Mouse (Mus musculus) retina, postnatal 1 day (tissue): ENCODE data around the gene Sim1.
A peak's percentile ranks its signal among the peaks of the same experiment; 100 is the strongest.

Experiments used
- DNase-seq: peaks from one replicate; pipeline ENCODE4 v3.0.0-alpha.2; 2012

Sim1 gene

GRCm38 (mm10) chr10:50894170-50894991 lies at the start of gene Sim1:
Sim1 (plus strand) TSS chr10:50894754.
- DNase-seq: peak; percentile 96

- DNase-seq: no peak
These were observed 26.4 kb upstream of the Sim1 start for GRCm38 (mm10) chr10:50868202-50868601.

GRCm38 (mm10) chr10:50876952-50877351 lies 17.6 kb upstream of the Sim1 start:
- no peak for DNase-seq

DNA sequence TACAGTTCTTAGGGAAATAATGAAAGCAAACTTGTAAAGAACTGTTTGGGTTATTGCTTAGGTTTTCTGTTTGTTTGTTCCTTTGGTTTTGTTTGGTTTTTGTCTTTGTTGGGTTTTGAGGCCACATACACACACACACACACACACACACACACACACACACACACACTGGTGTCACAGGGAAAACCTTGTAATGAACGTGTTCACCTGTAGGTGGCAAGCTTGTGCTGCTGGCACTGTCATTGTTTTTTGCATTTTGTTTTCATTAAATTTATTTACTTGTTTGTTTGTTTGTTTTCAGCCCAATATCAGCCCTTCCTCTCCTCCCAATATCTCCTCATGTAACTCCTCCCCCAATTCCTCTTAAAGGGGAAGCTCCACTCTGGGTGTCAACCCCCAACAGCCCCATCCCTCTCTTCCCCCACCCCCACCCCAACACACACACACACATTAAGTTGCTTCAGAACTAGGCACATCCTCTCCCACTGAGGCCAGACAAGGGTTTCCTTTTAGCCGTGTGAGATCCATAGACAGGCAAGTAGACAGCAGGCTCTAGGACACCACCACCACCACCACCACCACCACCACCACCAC lies 13.0 kb upstream of the Sim1 start:
- peak; percentile 57 for DNase-seq

- no peak for DNase-seq
These were observed 12.2 kb upstream of the Sim1 start for GRCm38 (mm10) chr10:50882366-50882765.

GRCm38 (mm10) chr10:50886305-50886704 lies 8.2 kb upstream of the Sim1 start:
- DNase-seq: no peak

DNA sequence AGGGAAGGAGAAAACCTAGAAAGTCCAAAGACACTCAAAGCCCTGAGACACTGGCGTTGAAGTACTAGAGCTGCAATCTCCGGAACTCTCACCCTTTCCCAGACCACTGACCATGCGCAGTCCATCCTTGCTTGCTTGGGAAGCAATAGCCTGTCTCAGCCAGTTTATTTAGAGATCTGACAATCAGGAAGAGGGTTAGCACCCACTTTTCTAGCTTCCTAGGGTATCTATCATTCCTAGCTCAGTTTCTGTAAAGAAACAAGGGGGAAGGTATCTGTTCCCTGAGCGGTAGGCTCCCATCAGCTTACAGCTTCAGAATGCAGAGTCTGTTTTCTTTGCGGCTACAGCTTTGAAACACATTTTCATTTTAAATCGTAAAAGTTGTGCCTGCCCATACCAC lies 3.9 kb upstream of the Sim1 start:
- no peak for DNase-seq

GRCm38 (mm10) chr10:50891876-50892711 lies 2.5 kb upstream of the Sim1 start:
- peak; percentile 35 for DNase-seq

DNA sequence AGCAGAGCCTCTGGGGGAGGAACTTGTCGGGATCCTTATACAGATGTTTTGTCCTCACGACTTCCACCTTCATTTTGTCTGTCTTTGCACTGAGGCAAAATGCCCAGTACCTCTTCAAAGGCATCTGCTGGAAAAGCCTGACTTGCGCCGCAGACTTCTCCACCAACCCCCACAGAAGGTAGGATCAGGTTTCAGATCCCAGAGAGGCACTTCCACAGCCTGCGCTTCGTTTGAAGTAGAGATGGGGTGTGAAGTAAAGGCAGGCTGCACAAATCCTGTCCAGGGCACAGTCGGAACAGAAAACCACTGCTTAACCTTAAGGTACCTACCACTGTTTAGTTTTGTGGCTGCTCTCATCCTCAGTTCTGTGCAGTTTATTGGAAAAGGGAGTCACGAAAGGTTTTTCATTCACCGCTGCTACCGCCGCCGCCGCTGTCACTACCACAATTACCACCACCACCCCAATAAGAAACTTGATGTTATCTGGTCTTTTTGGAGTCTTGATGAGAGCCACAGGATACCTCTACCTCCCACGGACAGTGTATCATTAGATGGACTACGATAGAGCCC lies 1.7 kb upstream of the Sim1 start:
- no peak for DNase-seq

GRCm38 (mm10) chr10:50893546-50893945 lies 1.0 kb upstream of the Sim1 start:
- no peak for DNase-seq

DNA sequence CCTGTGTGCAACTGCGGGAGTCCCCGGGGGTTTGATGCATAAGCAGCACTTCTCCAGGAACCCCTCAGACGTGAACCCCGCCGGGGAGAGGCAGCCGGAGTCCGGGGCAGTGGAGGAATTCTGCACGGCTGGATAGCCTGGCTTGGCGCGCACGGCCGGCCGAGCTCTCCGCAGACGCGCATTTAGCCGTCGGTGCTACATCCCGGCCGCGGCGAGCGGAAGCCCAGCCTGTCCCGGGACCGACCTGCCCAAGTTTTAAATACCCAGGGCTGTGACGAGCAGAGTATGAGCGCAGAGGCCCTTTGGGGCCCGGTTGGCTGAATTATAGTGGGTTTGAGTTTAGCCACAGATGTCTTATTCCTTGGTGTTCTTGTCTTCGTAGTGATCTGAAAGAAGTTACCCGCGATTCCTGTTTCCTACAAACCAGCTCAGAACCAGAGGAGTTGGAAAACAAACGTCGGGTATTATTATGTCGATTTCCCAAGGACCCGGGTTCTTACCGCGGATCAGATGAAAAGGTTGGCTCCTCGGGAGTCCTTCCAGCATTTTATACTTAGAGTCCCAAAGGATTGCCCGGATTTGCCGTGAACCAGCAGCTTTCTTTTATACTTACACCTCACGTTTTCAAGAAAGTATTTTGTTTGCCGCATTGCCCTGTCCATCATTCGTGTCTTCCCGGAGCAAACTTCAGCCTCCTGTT lies 687 bp downstream of the Sim1 start:
- DNase-seq: no peak

GRCm38 (mm10) chr10:50895881-50896766 lies 1.6 kb downstream of the Sim1 start:
- DNase-seq: peak; percentile 50

GRCm38 (mm10) chr10:50896767-50897390 lies 2.3 kb downstream of the Sim1 start:
- DNase-seq: no peak

- DNase-seq: peak; percentile 61
These were observed 3.2 kb downstream of the Sim1 start for GRCm38 (mm10) chr10:50897530-50898471.

DNA sequence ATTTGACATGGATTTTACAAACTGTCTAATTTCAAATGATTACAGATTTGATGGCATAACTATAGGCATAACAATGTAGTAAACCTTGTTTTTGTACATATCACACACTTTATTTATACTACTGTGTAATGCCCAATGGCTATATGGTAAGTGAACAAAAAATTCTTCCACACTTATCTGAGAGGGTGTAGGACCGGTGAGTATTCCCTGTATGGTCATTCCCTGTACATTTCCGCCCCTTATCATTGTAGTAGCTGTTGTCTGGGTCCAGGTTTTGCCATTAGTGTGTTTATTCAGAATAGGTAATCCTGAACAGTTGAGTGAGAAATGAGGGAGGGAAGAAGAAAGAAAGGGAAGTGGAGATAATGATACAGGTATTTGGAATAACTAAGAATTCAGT lies 4.1 kb downstream of the Sim1 start:
- DNase-seq: no peak

- peak; percentile 38 for DNase-seq
These were observed 5.5 kb downstream of the Sim1 start for GRCm38 (mm10) chr10:50899846-50900745.

GRCm38 (mm10) chr10:50900746-50901600 lies 6.4 kb downstream of the Sim1 start:
- DNase-seq: peak; percentile 25
